Mouse (Mus musculus) heart, postnatal 0 days (tissue): Measurements from ENCODE around the gene Ssbp3. TPM values are rescaled to one million over a fixed set of nuclear protein-coding genes. Genes with fewer than 3 reads are reported as not detected.

Experiments
- ATAC-seq: fragments of 200-750 bp; cut with Nextera tagmentation; 2 replicates; pipeline ENCODE4 v1.8.0; 2017; ENCODE audit warnings: low read depth, moderate number of reproducible peaks, moderate library complexity; ENCODE audit not compliant: insufficient read depth
- DNase-seq: peaks from one replicate; pipeline ENCODE4 v3.0.0-alpha.2; 2016; ENCODE audit warnings: low spot score
- H3K27ac ChIP-seq: fragments of 300-500 bp; sonication (generic); 2 replicates; pipeline ENCODE4 v1.5.1; 2014; ENCODE audit warnings: low read depth, mild to moderate bottlenecking
- H3K27me3 ChIP-seq: fragments of 300-500 bp; sonication (generic); 2 replicates; pipeline ENCODE4 v1.6.1; 2014; ENCODE audit warnings: low read length, mixed read lengths; ENCODE audit not compliant: control insufficient read depth, insufficient read depth
- H3K36me3 ChIP-seq: fragments of 300-500 bp; sonication (generic); replicated peaks from 2 replicates; pipeline ENCODE4 v1.6.1; 2014; ENCODE audit warnings: low read length, mixed read lengths; ENCODE audit not compliant: control insufficient read depth, insufficient read depth
- H3K4me1 ChIP-seq: fragments of 300-500 bp; sonication (generic); 2 replicates; pipeline ENCODE4 v1.6.1; 2014; ENCODE audit warnings: antibody characterized with exemption; ENCODE audit not compliant: control insufficient read depth, insufficient read depth
- H3K4me2 ChIP-seq: fragments of 300-500 bp; sonication (generic); 2 replicates; pipeline ENCODE4 v1.6.1; 2014; ENCODE audit warnings: low read depth, mild to moderate bottlenecking, low read length, moderate library complexity
- H3K4me3 ChIP-seq: fragments of 300-500 bp; sonication (generic); 2 replicates; pipeline ENCODE4 v1.5.1; 2014; ENCODE audit warnings: low read depth, low read length
- H3K9ac ChIP-seq: fragments of 300-500 bp; sonication (generic); replicated peaks from 2 replicates; pipeline ENCODE4 v1.6.1; 2014; ENCODE audit warnings: low read depth, low read length, mixed read lengths
- H3K9me3 ChIP-seq: fragments of 300-500 bp; sonication (generic); replicated peaks from 2 replicates; pipeline ENCODE4 v1.6.1; 2016; ENCODE audit warnings: low read length; ENCODE audit not compliant: control insufficient read depth
- CTCF ChIP-seq: IDR thresholded peaks from 2 replicates; pipeline ENCODE4 v1.5.1; 2016; ENCODE audit warnings: antibody characterized with exemption, control low read depth, low read depth
- EP300 ChIP-seq: IDR thresholded peaks from 2 replicates; pipeline ENCODE4 v1.6.1; 2016; ENCODE audit warnings: antibody characterized with exemption, low read depth
- WGBS: fragments of 180-500 bp; shearing (Covaris S2); extraction: QIAGEN DNeasy Blood & Tissue Kit; methylation state at CpG from one replicate; pipeline ENCODE4 v1.1.7; 2014; 5-methylcytosine and 5-hydroxymethylcytosine counted together
- polyA plus RNA-seq: library from polyadenylated mRNA; unstranded; fragments of >200 nt; fragmentation: Nextera tagmentation; extraction: Ambion mirVana; gene quantifications from 2 replicates; pipeline ENCODE4 v1.2.1, GENCODE M21; 2015
- total RNA-seq: library from RNA; depleted of rRNA; stranded (reverse); fragments of >200 nt; gene quantifications from 2 replicates; pipeline ENCODE4 v1.2.3, GENCODE M21; 2014; ENCODE audit warnings: low replicate concordance

Gene Ssbp3
- total and polyA plus RNA-seq, 2 experiments from 2014 or later: 25.9 to 35.6 TPM

GRCm38 (mm10) chr4:107052962-107053553 lies 142.6 kb downstream of the Ssbp3 start:
- H3K4me3 ChIP-seq: no peak overlapping the region
- no peak overlapping the region for H3K27ac ChIP-seq
- DNase-seq (no peak), ATAC-seq (no peak)
- H3K27me3 ChIP-seq: no peaks in the 10 kb centered on the region
- no peaks in the 10 kb centered on the region for H3K9me3 ChIP-seq
- no peak for TF ChIP-seq CTCF
- TF ChIP-seq EP300: no peak
- no peak overlapping the region for H3K9ac ChIP-seq
- WGBS: 45% methylated on average over 5 of the region's 5 CpGs
- H3K4me1 ChIP-seq: no peaks in the 10 kb centered on the region
- no peak overlapping the region for H3K4me2 ChIP-seq
- peaks cover 40% of the 10 kb centered on the region for H3K36me3 ChIP-seq

- ATAC-seq: no peak
- H3K9ac ChIP-seq: no peak overlapping the region
- peaks cover 63% of the 10 kb centered on the region for H3K36me3 ChIP-seq
- 37% methylated on average over 3 of the region's 3 CpGs for WGBS
- H3K9me3 ChIP-seq: no peaks in the 10 kb centered on the region
- H3K4me2 ChIP-seq: no peak overlapping the region
- no peak for TF ChIP-seq CTCF
- TF ChIP-seq EP300: no peak
- H3K4me3 ChIP-seq: no peak overlapping the region
- no peak for DNase-seq
- no peaks in the 10 kb centered on the region for H3K27me3 ChIP-seq
- H3K27ac ChIP-seq: no peak overlapping the region; the same call in 1 of the 2 replicates
- no peaks in the 10 kb centered on the region for H3K4me1 ChIP-seq
Observed at GRCm38 (mm10) chr4:107056088-107056487, 145.6 kb downstream of the Ssbp3 start.

- Histone ChIP-seq H3K9ac (no peak overlapping the region), H3K9me3 (no peaks in the 10 kb centered on the region), H3K36me3 (peaks cover 83% of the 10 kb centered on the region), H3K4me2 (no peak overlapping the region), H3K4me1 (no peaks in the 10 kb centered on the region), H3K4me3 (no peak overlapping the region), H3K27ac (no peak overlapping the region), H3K27me3 (no peaks in the 10 kb centered on the region)
- DNase-seq: no peak
- ATAC-seq: no peak
- TF ChIP-seq CTCF (no peak), EP300 (no peak)
- WGBS: 90% methylated on average over 5 of the region's 5 CpGs
Observed at GRCm38 (mm10) chr4:107058346-107058745, 147.8 kb downstream of the Ssbp3 start.

- Histone ChIP-seq H3K4me3 (no peak overlapping the region), H3K4me1 (no peaks in the 10 kb centered on the region), H3K9ac (no peak overlapping the region), H3K27ac (no peak overlapping the region), H3K27me3 (no peaks in the 10 kb centered on the region), H3K36me3 (peaks cover 88% of the 10 kb centered on the region), H3K4me2 (no peak overlapping the region), H3K9me3 (no peaks in the 10 kb centered on the region)
- TF ChIP-seq CTCF: no peak
- TF ChIP-seq EP300: no peak
- 74% methylated on average over 6 of the region's 6 CpGs for WGBS
- ATAC-seq (no peak), DNase-seq (no peak)
Observed at GRCm38 (mm10) chr4:107058781-107059180, 148.3 kb downstream of the Ssbp3 start.

- Histone ChIP-seq H3K4me1 (peaks cover 8% of the 10 kb centered on the region), H3K27me3 (no peaks in the 10 kb centered on the region), H3K9ac (no peak overlapping the region), H3K4me2 (no peak overlapping the region), H3K27ac (no peak overlapping the region), H3K36me3 (peaks cover 80% of the 10 kb centered on the region), H3K4me3 (no peak overlapping the region), H3K9me3 (no peaks in the 10 kb centered on the region)
- TF ChIP-seq EP300 (no peak), CTCF (no peak)
- ATAC-seq: no peak
- no peak for DNase-seq
- WGBS: 92% methylated on average over 4 of the region's 4 CpGs
Observed at GRCm38 (mm10) chr4:107061560-107061959, 151.1 kb downstream of the Ssbp3 start.

- H3K27ac ChIP-seq: no peak overlapping the region
- no peak for DNase-seq
- peaks cover 64% of the 10 kb centered on the region for H3K36me3 ChIP-seq
- H3K4me1 ChIP-seq: peaks cover 14% of the 10 kb centered on the region
- no peak overlapping the region for H3K9ac ChIP-seq
- TF ChIP-seq EP300 (no peak), CTCF (no peak)
- no peaks in the 10 kb centered on the region for H3K27me3 ChIP-seq
- no peak for ATAC-seq
- no peak overlapping the region for H3K4me3 ChIP-seq
- no peaks in the 10 kb centered on the region for H3K9me3 ChIP-seq
- 64% methylated on average over 3 of the region's 3 CpGs for WGBS
- no peak overlapping the region for H3K4me2 ChIP-seq
Observed at GRCm38 (mm10) chr4:107063214-107063613, 152.7 kb downstream of the Ssbp3 start.
